ENCODE assay signal across 8 mouse cellular contexts in the genomic region with DNA sequence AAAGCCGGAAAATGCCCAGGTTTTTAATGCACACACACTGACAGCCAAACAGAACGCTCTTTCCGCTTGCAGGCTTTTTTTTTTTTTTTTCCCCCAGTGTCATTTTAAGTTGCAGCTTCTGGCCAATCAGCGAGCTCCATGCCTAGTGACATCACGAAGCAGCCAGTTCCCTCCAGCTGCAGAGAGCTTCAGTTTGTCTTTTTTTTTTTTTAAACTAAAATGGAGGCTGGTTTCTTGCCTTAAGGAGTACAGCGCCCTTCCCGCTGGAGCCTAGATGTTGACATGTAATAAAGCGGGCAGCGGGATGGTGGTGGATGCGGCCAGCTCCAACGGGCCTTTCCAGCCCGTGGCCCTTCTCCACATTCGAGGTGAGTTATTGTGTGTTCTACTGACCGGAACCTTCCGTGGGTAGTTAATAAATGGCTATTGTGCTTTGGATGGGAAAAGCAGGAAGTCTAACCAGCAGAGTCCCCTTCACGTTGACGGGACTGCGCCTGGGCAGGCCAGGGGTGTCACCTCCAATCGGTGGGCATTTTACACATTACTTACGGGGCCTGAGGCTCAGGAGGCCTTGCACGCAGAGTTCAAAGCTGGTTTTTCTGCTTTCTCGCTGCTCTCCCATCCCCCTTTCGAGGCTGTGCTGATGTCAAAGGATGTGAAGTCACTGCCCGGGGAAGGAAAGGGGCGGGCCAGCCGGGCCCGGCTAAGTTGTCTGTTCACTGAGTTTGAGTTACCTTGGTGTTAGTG. TPM values are rescaled to one million over a fixed set of nuclear protein-coding genes. Genes with fewer than 3 reads are reported as not detected.
DNase-seq lines count a peak whose midpoint lies in the region; ATAC-seq and TF ChIP-seq lines count a peak whose summit lies in the region.

No protein-coding gene starts in this region.

- peaks cover 10% of the 10 kb centered on the region for H3K4me1 ChIP-seq in cortical plate, adult 2 months (ENCODE audit: control insufficient read depth, insufficient read depth, low read length)
- H3K4me1 ChIP-seq in megakaryocyte, embryonic 14.5 days = peaks cover 70% of the 10 kb centered on the region

- ATAC-seq in activated CD4-positive, CD25-positive, alpha-beta regulatory T cell, adult 4 months = peak; percentile 84

- H3K4me3 ChIP-seq in cortical plate, adult 2 months (ENCODE audit: insufficient read depth, low read length) = peak overlapping the region; percentile 81
- peak overlapping the region; percentile 98 for H3K4me3 ChIP-seq in megakaryocyte, embryonic 14.5 days (replicated peaks)

- peak overlapping the region; percentile 97 for H3K27ac ChIP-seq in cortical plate, adult 2 months (ENCODE audit: insufficient read depth, low read length)

- H3K27me3 ChIP-seq in megakaryocyte, embryonic 14.5 days (replicated peaks) = no peaks in the 10 kb centered on the region

- TF ChIP-seq CTCF in cortical plate, adult 2 months (IDR thresholded peaks at IDR 0.05; ENCODE audit: extremely low read depth, insufficient read depth, low read length) = no peak

- peak; percentile 64; the same call in 1 of the 2 replicates for TF ChIP-seq POLR2A in cortical plate, adult 2 months (IDR thresholded peaks at IDR 0.05; ENCODE audit: extremely low read depth, insufficient read depth, low read length)

- peaks cover 5% of the 10 kb centered on the region; the same call in 1 of the 2 replicates for H3K9me3 ChIP-seq in megakaryocyte, embryonic 14.5 days

- H3K36me3 ChIP-seq in megakaryocyte, embryonic 14.5 days (replicated peaks; ENCODE audit: low read length) = peaks cover 66% of the 10 kb centered on the region

- DNase-seq in gastrocnemius, adult 8-10 months (ENCODE audit: low spot score in 2 of 2) = peak; percentile 69 to 73
- peak; percentile 75 for DNase-seq in hindlimb bud, embryonic 11.5 days (ENCODE audit: extremely low spot score, low read depth, low spot score)
- DNase-seq in left cerebral cortex, adult 8-10 months (ENCODE audit: low spot score in 2 of 2) = peak; percentile 68 to 85
- peak; percentile 91 to 95 for DNase-seq in right cerebral cortex, postnatal 10 days (ENCODE audit: low spot score in 2 of 2)
- peak; percentile 68 for DNase-seq in urinary bladder, postnatal 25 days (ENCODE audit: low spot score)

RNA-seq across cellular contexts. Expression of gene Ppp2r5c, which starts 38.8 kb away (rescaled TPM):
- 100 to 1,000 TPM; 583 to 590 TPM for polyA plus RNA-seq in activated CD4-positive, CD25-positive, alpha-beta regulatory T cell, adult 4 months (2017; shearing (Covaris generic))
- polyA plus RNA-seq in cortical plate, adult 2 months (2012; rRNA removed) = 193 and 198 TPM in 2 replicates
- 10 to 100 TPM; 64.1 to 73.9 (median 67.9) TPM for total RNA-seq in gastrocnemius, adult 8-10 months (2022)
- total RNA-seq in left cerebral cortex, adult 8-10 months (2022) = 100 to 1,000 TPM; 247 to 274 (median 263) TPM
- 5.1 and 24.4 TPM in 2 replicates for polyA plus RNA-seq in megakaryocyte, embryonic 14.5 days (2012; ENCODE audit: insufficient read depth, low replicate concordance)

Comparison
In these comparisons a context has a peak if more than half of its experiments do, and no peak if none do; other contexts are left out.
1. Peak in every context shown above with its lines: DNase-seq, ATAC-seq, H3K4me3 ChIP-seq and H3K27ac ChIP-seq.